Mouse (Mus musculus): ENCODE measurements around the gene Dab1. TPM values are rescaled to one million over a fixed set of nuclear protein-coding genes. Genes with fewer than 3 reads are reported as not detected.

The Dab1 gene
- polyA plus RNA-seq, 1 experiment from 2014 or later: 0.39 TPM

DNA sequence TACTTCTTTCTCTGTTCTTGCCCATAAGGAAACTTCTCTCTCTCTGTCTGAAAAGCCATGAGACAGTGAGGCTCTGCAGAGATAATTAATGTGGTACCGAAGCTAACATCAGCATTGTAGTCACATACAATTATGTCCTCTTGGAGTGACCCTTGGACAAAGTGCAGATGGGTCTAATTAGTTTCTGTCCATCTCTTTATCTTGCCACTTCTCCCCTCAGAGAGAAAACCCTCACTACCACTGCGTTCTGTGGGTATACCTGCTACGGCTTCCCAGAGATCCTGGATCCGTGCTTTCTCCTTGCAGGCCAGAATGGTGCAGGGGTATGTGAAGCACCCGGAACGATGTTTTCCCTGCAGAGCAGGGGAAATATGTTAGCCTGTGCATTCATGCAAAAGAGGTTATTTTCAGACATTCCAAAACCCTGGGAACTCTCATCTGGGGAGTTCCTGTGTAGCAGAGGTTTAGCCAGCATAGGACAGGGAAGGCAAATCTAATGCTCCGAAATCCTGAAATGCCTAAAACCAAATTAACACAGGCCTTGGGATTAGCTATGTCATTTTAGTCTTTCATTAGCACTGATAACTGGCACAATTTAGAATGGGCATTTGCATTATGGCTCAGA, 812.2 kb downstream of the Dab1 start:
- Histone ChIP-seq H3K27ac (ENCODE audit: low read length) (no peak overlapping the region), H3K9me3 (ENCODE audit: low read length) (no peaks in the 10 kb centered on the region), H3K36me3 (ENCODE audit: insufficient read depth, low read length) (no peaks in the 10 kb centered on the region), H3K27me3 (replicated peaks; ENCODE audit: insufficient read depth, low read length) (no peaks in the 10 kb centered on the region), H3K4me3 (ENCODE audit: low read depth, low read length) (no peak overlapping the region), H3K9ac (replicated peaks; ENCODE audit: low read depth) (no peak overlapping the region), H3K4me2 (replicated peaks; ENCODE audit: low read depth, low read length) (no peak overlapping the region), H3K4me1 (ENCODE audit: insufficient read depth, low read depth, low read length) (no peaks in the 10 kb centered on the region)
- TF ChIP-seq CTCF (IDR thresholded peaks at IDR 0.05) (no peak), EP300 (IDR thresholded peaks at IDR 0.05) (no peak)
- no peak for DNase-seq (ENCODE audit: low spot score)
- WGBS: 82% methylated on average over 7 of the region's 7 CpGs
- ATAC-seq: no peak

DNA sequence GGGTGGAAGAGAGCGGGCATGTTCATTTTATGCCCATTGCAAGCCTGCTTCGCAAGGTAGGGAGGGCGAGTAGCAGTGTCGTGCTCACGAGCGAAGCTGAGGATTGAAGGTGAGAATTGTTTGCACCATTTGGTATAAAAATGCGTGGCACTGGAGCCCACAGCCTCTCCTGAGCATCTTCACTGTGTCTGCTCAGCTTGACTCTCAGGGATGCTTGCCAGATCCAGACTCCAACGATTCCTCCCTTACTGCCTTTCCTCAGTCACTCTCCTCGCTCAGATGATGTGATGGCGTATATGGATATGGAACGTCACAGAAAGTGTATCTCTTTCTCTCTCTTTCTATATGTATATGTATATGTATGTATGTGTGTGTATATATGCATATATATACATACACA, 813.0 kb downstream of the Dab1 start:
- no peaks in the 10 kb centered on the region for H3K27me3 ChIP-seq (replicated peaks; ENCODE audit: insufficient read depth, low read length)
- no peak for DNase-seq (ENCODE audit: low spot score)

DNA sequence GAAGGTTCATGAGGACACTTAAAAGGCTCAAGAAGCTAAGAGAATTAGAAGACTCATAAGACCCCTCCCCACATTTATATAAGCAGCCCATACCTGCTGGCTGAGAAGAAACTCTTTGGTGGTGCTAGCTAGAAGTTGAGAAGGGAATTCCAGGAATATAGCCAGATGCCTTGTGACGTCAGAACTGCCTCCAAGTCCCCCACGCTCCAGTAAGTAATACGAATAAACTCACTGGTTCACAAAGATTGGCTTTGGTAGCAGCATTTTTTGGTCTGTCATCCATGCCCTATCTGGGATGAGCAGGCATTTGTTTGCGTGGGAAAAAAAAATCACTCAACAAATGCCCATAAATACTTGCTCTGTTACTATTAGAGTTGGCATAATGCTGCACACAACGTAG, 816.6 kb downstream of the Dab1 start:
- Histone ChIP-seq H3K27ac (ENCODE audit: low read length) (no peak overlapping the region), H3K9ac (replicated peaks; ENCODE audit: low read depth) (no peak overlapping the region), H3K4me2 (replicated peaks; ENCODE audit: low read depth, low read length) (no peak overlapping the region), H3K4me3 (ENCODE audit: low read depth, low read length) (no peak overlapping the region), H3K9me3 (ENCODE audit: low read length) (no peaks in the 10 kb centered on the region), H3K36me3 (ENCODE audit: insufficient read depth, low read length) (no peaks in the 10 kb centered on the region), H3K27me3 (replicated peaks; ENCODE audit: insufficient read depth, low read length) (no peaks in the 10 kb centered on the region), H3K4me1 (ENCODE audit: insufficient read depth, low read depth, low read length) (no peaks in the 10 kb centered on the region)
- no peak for TF ChIP-seq CTCF (IDR thresholded peaks at IDR 0.05)
- no peak for TF ChIP-seq EP300 (IDR thresholded peaks at IDR 0.05)
- DNase-seq (ENCODE audit: low spot score) (no peak), ATAC-seq (no peak)
- 73% methylated on average over 5 of the region's 5 CpGs for WGBS

More for the DNA sequence above, 813.0 kb downstream of the Dab1 start:
- TF ChIP-seq EP300 (IDR thresholded peaks at IDR 0.05): no peak
- TF ChIP-seq CTCF (IDR thresholded peaks at IDR 0.05): no peak
- Histone ChIP-seq H3K4me2 (replicated peaks; ENCODE audit: low read depth, low read length) (no peak overlapping the region), H3K9me3 (ENCODE audit: low read length) (no peaks in the 10 kb centered on the region), H3K4me3 (ENCODE audit: low read depth, low read length) (no peak overlapping the region), H3K4me1 (ENCODE audit: insufficient read depth, low read depth, low read length) (no peaks in the 10 kb centered on the region), H3K27ac (ENCODE audit: low read length) (no peak overlapping the region), H3K9ac (replicated peaks; ENCODE audit: low read depth) (no peak overlapping the region), H3K36me3 (ENCODE audit: insufficient read depth, low read length) (no peaks in the 10 kb centered on the region)
- WGBS: 80% methylated on average over 11 of the region's 11 CpGs
- no peak for ATAC-seq

DNA sequence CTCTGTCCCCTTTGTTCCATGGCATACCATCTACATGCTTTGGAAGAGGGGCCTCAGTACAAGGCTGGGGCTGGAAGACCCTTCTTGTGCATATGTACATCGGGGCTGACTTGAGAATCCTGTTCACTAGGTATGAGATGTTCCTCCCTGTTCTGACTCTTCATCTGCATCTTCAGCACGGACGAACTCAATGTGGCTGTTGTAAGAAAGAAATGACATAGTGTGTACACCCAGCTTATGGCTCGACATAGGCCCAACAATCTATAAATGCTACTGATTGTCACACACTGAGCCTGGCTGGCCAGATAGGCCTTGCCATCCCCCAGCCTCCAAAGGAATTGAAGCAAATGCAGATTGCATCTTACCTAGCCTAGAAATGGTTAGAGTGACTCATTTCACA, 817.3 kb downstream of the Dab1 start:
- TF ChIP-seq CTCF (IDR thresholded peaks at IDR 0.05) (no peak), EP300 (IDR thresholded peaks at IDR 0.05) (no peak)
- DNase-seq (ENCODE audit: low spot score) (no peak), ATAC-seq (no peak)
- Histone ChIP-seq H3K9ac (replicated peaks; ENCODE audit: low read depth) (no peak overlapping the region), H3K27me3 (replicated peaks; ENCODE audit: insufficient read depth, low read length) (no peaks in the 10 kb centered on the region), H3K4me3 (ENCODE audit: low read depth, low read length) (no peak overlapping the region), H3K36me3 (ENCODE audit: insufficient read depth, low read length) (no peaks in the 10 kb centered on the region), H3K27ac (ENCODE audit: low read length) (no peak overlapping the region), H3K9me3 (ENCODE audit: low read length) (no peaks in the 10 kb centered on the region), H3K4me2 (replicated peaks; ENCODE audit: low read depth, low read length) (no peak overlapping the region), H3K4me1 (ENCODE audit: insufficient read depth, low read depth, low read length) (no peaks in the 10 kb centered on the region)
- 84% methylated on average over 4 of the region's 4 CpGs for WGBS

DNA sequence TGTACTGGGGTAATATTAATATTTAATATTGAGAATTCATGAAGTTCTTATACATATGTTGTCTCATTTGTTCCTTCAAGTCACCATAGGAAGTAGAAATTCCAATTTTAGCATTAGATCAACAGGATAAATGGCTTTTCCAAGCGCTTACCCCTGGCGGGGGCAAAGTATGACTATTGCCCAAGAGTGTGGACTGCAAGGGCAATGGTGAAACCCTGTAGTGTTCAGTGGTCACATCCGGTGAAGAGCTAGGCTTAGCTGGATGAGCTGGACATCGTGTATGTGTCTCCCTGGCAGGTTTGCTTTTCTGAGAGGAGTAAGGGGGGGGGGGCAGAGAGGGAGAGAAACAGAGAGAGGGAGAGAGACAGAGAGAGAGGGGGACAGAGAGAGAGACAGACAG, 819.6 kb downstream of the Dab1 start:
- TF ChIP-seq CTCF (IDR thresholded peaks at IDR 0.05) (no peak), EP300 (IDR thresholded peaks at IDR 0.05) (no peak)
- H3K9me3 ChIP-seq (ENCODE audit: low read length): no peaks in the 10 kb centered on the region
- 83% methylated on average over 4 of the region's 4 CpGs for WGBS

DNA sequence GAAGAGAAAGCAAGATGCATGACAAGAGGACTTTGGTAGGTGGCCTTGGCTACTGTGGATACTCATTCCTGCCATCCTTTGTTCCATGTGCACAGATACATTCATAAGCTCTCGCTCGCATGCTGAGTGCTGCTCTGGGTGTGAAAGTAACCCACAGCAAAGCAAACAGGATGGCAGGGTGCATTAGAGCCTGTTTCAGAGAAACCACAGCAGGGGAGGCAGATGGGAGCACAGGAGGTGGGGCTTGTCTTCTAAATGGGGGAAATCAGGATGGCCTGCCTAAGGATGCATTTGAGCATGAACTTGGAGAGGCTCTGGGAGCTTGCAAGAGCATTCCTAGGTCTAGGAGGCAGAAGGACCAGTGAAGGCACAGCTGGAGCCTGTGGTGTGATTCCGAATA, 820.5 kb downstream of the Dab1 start:
- ATAC-seq (no peak), DNase-seq (ENCODE audit: low spot score) (no peak)
- no peaks in the 10 kb centered on the region for H3K36me3 ChIP-seq (ENCODE audit: insufficient read depth, low read length)
- no peak overlapping the region for H3K27ac ChIP-seq (ENCODE audit: low read length)
- no peak overlapping the region for H3K4me2 ChIP-seq (replicated peaks; ENCODE audit: low read depth, low read length)
- H3K4me1 ChIP-seq (ENCODE audit: insufficient read depth, low read depth, low read length): no peaks in the 10 kb centered on the region
- no peak for TF ChIP-seq CTCF (IDR thresholded peaks at IDR 0.05)
- no peak for TF ChIP-seq EP300 (IDR thresholded peaks at IDR 0.05)
- WGBS: 74% methylated on average over 3 of the region's 3 CpGs
- no peaks in the 10 kb centered on the region for H3K9me3 ChIP-seq (ENCODE audit: low read length)
- no peak overlapping the region for H3K4me3 ChIP-seq (ENCODE audit: low read depth, low read length)
- no peaks in the 10 kb centered on the region for H3K27me3 ChIP-seq (replicated peaks; ENCODE audit: insufficient read depth, low read length)
- no peak overlapping the region for H3K9ac ChIP-seq (replicated peaks; ENCODE audit: low read depth)

More for the DNA sequence above, 819.6 kb downstream of the Dab1 start:
- no peak for DNase-seq (ENCODE audit: low spot score)
- H3K27me3 ChIP-seq (replicated peaks; ENCODE audit: insufficient read depth, low read length): no peaks in the 10 kb centered on the region
- no peak overlapping the region for H3K27ac ChIP-seq (ENCODE audit: low read length)
- no peak overlapping the region for H3K4me2 ChIP-seq (replicated peaks; ENCODE audit: low read depth, low read length)
- H3K4me3 ChIP-seq (ENCODE audit: low read depth, low read length): no peak overlapping the region
- H3K36me3 ChIP-seq (ENCODE audit: insufficient read depth, low read length): no peaks in the 10 kb centered on the region
- ATAC-seq: no peak
- H3K4me1 ChIP-seq (ENCODE audit: insufficient read depth, low read depth, low read length): no peaks in the 10 kb centered on the region
- no peak overlapping the region for H3K9ac ChIP-seq (replicated peaks; ENCODE audit: low read depth)
